Mouse (Mus musculus) E14TG2a.4 (cell line): ENCODE results near the gene Cd300lg.

ENCODE experiments used
- H3K27me3 ChIP-seq: 2 replicates; pipeline ENCODE4 v1.6.1; 2014; ENCODE audit warnings: low read length, control low read depth; ENCODE audit not compliant: insufficient read depth
- H3K36me3 ChIP-seq: 2 replicates; pipeline ENCODE4 v1.6.1; 2014; ENCODE audit warnings: low read length, control low read depth; ENCODE audit not compliant: insufficient read depth
- H3K4me1 ChIP-seq: replicated peaks from 2 replicates; pipeline ENCODE4 v1.6.1; 2014; ENCODE audit warnings: low read depth, low read length, control low read depth
- H3K4me3 ChIP-seq: replicated peaks from 2 replicates; pipeline ENCODE4 v1.5.1; 2014; ENCODE audit warnings: mild to moderate bottlenecking, low read length
- H3K9me3 ChIP-seq: 2 replicates; pipeline ENCODE4 v1.6.1; 2014; ENCODE audit warnings: low read length, control low read depth
- CTCF ChIP-seq: conservative IDR thresholded peaks from 2 replicates; pipeline ENCODE4 v1.5.1; 2014; ENCODE audit warnings: low read length
- NANOG ChIP-seq: IDR thresholded peaks from 2 replicates; pipeline ENCODE4 v1.6.1; 2014; ENCODE audit warnings: borderline replicate concordance, low read length, mixed read lengths
- POU5F1 ChIP-seq: IDR thresholded peaks from 2 replicates; pipeline ENCODE4 v1.6.1; 2014; ENCODE audit warnings: low read length, borderline replicate concordance

Cd300lg gene

GRCm38 (mm10) chr11:102102485-102103258 is 61.4 kb downstream of the Cd300lg start:
- Histone ChIP-seq H3K36me3 (no peaks in the 10 kb centered on the region), H3K27me3 (peaks cover 94% of the 10 kb centered on the region), H3K4me1 (peaks cover 22% of the 10 kb centered on the region), H3K4me3 (no peak overlapping the region), H3K9me3 (no peaks in the 10 kb centered on the region)
- TF ChIP-seq CTCF: peak; percentile 82
- TF ChIP-seq NANOG: no peak
- no peak for TF ChIP-seq POU5F1
